Mouse (Mus musculus): ENCODE results near the gene Flrt1. TPM values are rescaled to one million over a fixed set of nuclear protein-coding genes. Genes with fewer than 3 reads are reported as not detected.

Gene Flrt1
- total RNA-seq, 2 experiments from 2014 or later: 0.53 to 0.54 TPM

DNA sequence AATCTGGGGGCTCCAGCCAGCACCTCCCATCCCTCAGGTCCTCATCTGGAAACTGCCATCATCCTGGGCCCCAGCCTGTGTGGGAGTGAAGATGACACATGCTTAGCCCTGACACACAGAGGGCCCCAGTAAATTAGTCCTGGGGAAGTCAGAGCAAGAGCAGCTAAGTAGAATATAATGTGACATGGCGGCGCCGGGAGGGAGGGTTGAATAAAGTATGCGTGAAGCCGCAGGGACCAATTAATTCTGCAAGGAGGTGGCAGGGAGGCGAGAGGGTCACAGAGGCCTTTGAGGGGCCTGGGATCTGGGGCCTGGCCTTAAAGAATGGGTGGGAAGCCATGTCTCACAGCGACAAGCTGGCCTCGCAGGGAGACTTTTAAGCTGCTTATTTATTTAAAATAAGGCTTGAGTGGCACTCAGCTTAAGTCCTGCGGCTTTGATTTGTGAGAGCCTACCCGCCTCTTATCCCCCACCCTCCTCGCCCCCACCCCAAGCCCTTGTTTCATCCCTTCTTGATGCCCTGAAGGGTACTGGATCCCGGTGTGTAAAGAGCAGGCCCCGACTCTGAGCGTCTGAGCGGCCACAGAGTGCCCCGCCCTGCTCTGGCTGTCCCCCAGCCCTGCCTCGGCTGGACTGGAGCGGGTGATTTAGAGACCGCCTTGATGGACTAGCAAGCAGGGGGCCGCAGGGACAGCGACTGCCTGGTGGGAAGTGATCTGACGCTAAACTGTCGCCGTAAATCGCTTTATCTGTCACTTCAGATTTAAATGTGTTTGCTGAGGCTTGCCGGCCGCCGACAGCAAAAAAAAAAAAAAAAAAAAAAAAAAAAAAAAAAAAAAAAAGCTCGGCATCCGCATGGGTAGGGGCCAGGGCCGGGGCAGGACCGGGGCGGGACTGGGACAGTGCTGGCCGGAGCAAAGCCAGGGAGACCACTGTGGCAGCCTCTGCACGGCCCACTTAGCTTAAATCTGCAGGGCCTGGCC lies 35.5 kb downstream of the Flrt1 start:
- Histone ChIP-seq H3K4me3 (peak overlapping the region; percentile 50), H3K27ac (peak overlapping the region; percentile 40; the same call in 1 of the 2 replicates)
- peak; percentile 67 for DNase-seq
- intact Hi-C loops (cut with DNase I): loop anchor here (2.0 to 10.0 kb wide), 2 partner anchors 91 to 345 kb away; partner anchors contain the start of gene 2700081O15Rik
- TF ChIP-seq CTCF (IDR thresholded peaks at IDR 0.05): no peak

DNA sequence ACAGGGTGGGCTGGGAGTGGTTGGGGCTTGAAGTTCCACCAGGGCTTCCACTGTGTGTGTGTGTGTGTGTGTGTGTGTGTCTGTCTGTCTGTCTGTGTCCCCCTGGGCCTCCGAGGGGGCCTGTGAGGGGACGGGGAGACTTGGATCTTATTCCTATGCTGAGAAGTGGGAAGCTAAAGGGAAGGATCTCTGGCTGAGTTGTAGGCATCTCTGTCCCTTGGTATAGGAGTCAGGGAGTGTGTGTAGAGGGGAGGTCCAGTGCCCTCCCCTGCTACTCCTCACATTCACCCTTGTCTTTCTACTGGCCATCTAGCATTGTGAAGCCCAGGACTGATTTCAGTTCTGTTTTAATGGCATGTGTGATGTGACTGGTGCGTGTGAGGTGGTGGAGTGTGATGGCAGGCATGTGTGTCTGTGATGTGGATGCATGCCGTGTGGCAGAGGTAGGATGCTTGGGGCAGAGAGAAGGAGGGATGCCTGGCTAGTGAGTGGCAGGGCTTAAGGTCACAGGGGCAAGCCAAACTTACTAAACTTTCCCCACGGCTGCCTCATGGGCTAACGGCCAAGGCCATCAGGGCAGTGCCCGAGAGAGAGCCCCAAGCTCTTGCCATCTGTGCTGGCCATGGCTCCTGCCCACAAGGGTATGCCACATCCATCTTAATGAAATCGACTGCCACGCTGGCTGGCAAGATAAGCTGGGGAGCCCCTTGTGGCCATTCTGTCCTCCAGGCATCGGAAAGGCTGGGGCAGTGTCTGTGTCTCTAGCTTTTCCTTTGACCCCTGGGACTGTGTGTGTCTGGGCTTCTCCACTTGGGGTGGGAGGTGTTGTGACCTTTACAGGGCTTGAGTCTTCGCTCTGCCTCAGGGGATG lies 36.6 kb downstream of the Flrt1 start:
- DNase-seq: peak; percentile 56
- intact Hi-C loops (cut with DNase I): loop anchor here (1.0 to 10.0 kb wide), 3 partner anchors 92 to 346 kb away; partner anchors contain the start of gene 2700081O15Rik
- 0 out of 2 replicates have a peak, but pooled peaks have one; percentile 2 for TF ChIP-seq CTCF (IDR thresholded peaks at IDR 0.05)

DNA sequence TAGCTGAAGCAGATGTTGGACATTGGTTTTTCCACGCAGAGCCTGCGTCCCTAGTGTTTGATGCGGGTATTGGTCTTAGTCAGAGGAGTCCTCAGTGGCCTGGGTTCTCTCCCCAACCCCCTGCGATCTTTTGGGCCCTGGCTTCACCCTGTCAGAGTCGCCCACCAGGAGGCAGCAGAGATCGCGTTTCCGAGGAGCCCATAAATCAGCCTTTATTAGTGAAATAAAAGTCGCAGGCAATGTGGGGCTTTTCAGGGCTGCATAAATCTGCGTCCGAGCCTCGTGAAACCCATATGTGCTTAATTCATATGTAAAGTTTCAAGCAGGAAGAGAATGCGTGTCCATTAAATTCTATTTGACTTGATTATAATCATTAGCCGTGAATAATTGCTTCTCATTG lies 37.4 kb downstream of the Flrt1 start:
- H3K4me3 ChIP-seq: peak overlapping the region; percentile 9; the same call in 1 of the 2 replicates
- H3K27ac ChIP-seq: no peak overlapping the region; the same call in 1 of the 2 replicates
- TF ChIP-seq CTCF (IDR thresholded peaks at IDR 0.05): peak; percentile 93
- intact Hi-C loops (cut with DNase I): loop anchor here (1.0 to 10.0 kb wide), 3 partner anchors 93 to 347 kb away; partner anchors contain the start of gene 2700081O15Rik
- peak; percentile 86 for DNase-seq

More for the DNA sequence above, 36.6 kb downstream of the Flrt1 start:
- H3K27ac ChIP-seq: no peak overlapping the region
- H3K4me3 ChIP-seq: no peak overlapping the region

DNA sequence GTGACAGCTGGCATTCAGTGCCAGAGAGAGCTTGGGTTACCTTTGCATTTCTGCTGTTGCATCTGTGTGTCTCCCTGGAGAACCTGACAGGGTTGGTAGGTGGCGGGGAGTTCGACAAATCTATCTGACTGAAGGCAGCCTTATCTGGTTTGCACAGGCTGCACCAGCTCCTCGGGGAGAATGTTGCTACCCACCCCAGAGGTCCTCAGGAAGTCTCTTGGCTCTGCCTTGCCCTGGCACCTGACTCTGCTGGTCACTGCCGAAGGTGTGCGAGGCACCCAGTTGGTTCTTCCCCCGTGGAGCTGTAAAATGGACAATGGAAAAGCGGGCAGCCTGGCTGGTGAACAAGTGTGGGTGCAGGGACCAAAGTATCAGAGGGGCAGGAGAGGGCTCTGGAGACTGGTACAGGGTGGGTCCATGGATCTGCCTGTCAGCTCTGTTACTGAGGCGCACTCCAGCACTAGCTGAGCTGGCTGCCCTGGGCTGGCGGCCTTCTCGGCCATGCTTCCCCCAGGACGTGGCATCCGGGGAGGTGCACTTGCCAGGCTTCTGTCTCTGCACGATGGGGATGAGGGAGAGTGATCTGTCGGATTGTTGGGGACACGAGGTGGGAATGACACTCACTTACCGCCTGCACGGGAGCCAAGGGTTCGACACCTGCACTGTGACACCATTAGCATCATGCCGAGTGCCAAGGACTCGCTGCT lies 38.0 kb downstream of the Flrt1 start:
- no peak overlapping the region for H3K27ac ChIP-seq
- no peak for DNase-seq
- no peak for TF ChIP-seq CTCF (IDR thresholded peaks at IDR 0.05)
- intact Hi-C loops (cut with DNase I): loop anchor here (1.0 to 10.0 kb wide), 3 partner anchors 93 to 347 kb away; partner anchors contain the start of gene 2700081O15Rik
- H3K4me3 ChIP-seq: no peak overlapping the region

DNA sequence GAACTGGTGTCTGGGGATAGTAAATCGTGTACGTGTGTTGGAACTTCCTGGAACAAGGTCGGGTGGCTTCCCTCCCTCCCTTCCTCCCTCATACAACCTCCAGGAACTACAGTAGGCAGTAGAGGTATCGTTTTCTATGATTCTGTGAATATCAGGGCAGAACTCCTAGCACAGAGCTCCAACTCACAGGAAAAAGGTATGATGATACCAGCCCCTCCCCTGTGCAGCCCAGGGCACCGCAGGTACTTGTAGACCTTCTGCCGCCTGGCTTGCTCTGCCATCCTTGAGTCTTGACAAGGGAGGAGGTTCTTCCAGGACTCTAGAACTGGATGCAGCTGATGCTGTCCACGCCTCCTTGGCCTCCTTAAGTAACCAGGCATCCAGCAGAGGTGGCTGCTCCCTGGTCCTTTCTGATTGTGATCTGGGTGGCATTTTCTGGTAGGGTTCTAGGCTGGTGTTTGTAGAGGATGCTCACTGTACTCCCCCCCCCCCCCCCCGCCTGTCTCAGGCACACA lies 38.6 kb downstream of the Flrt1 start:
- no peak for DNase-seq
- intact Hi-C loops (cut with DNase I): loop anchor here (10.0 kb wide), 1 partner anchor 348 kb away; the partner anchor contains the start of gene 2700081O15Rik
- Histone ChIP-seq H3K27ac (0 out of 2 replicates have a peak overlapping the region, but pooled peaks have one; percentile 0), H3K4me3 (no peak overlapping the region)
- TF ChIP-seq CTCF (IDR thresholded peaks at IDR 0.05): no peak

DNA sequence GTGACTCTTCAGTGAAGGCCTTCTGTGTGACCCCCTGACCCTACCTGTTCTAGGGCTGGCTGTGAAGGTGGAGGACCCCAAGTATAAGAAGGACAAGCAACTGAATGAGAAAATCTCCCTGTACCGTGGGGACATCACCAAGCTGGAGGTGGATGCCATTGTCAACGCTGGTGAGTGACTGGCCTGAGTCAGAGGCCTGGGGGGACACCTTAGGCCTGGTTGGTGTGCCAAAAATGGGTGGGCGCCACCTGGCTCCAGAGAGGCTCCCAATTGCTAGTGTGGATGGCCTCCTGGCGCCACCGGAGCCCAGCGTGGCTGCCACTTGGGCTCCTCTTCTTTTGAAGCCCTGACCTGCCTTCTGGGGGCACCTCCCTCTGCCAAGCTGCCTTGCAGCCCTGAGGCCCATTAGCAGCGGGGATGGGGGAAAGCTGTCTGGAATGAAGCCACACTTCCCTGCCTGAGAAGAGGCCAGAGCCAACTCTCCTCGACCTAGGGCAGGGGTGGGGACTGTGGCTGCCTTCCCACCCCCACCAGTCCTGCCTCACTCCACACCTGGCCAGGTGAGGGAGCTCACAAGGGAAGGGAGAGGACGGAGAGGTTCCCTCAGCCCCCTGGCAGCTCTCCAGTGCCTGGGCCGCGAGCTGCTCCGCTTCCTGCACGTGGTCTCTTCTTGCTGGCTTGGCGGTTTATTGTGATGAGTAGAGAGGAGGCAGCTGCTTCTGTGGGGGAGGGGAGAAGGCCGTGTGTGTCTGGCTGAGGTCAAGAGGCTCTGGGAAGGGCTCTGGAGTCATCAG lies 39.3 kb downstream of the Flrt1 start:
- intact Hi-C loops (cut with DNase I): loop anchor here (10.0 kb wide), 1 partner anchor 349 kb away; the partner anchor contains the start of gene 2700081O15Rik
- DNase-seq: peak; percentile 68

DNA sequence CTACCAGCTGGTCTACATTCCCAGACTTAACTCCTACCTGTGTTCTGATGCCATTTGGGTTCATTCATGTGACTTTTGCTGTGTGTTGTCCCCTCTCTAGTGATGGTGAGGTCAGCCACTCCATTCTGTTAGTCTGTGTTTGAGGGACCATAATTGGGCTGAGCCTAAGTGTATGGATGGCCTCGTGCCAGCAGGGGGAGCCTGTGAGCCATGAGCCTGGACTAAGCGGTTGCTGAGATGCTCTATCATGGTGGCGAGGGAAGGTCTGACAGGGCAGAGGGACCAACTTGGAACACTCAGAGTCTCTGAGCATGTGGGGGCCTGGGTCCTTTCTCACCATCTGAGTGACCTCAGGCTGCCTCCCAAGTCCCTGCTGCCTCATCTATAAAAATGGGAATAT lies 41.0 kb downstream of the Flrt1 start:
- intact Hi-C loops (cut with DNase I): loop anchor here (1.0 to 10.0 kb wide), 2 partner anchors 132 to 350 kb away; partner anchors contain the start of gene 2700081O15Rik

More for the DNA sequence above, 39.3 kb downstream of the Flrt1 start:
- H3K27ac ChIP-seq: 0 out of 2 replicates have a peak overlapping the region, but pooled peaks have one; percentile 0
- H3K4me3 ChIP-seq: no peak overlapping the region
- TF ChIP-seq CTCF (IDR thresholded peaks at IDR 0.05): no peak

DNA sequence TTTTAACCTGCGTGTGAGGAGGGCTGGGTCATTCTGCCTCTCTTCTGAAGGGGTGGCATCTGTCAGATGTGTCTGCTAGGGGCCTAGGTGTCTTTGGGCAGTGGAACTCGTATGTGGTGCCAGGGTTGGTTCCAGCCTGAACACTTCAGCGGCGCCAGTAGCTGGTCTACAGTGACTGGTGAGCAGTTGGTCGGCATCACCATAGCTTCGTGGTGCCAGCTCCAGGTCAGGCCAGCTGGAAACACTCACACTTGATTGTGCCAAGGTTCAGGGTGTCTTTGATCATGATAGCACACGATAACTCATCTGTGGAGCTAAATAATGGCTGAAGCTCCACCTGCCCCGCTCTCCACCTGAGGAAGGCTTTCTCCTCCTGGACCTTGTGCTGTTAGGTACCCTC lies 42.6 kb downstream of the Flrt1 start:
- peak; percentile 75 for DNase-seq
- Histone ChIP-seq H3K27ac (peak overlapping the region; percentile 66), H3K4me3 (no peak overlapping the region)
- intact Hi-C loops (cut with DNase I): loop anchor here (10.0 kb wide), 1 partner anchor 352 kb away; the partner anchor contains the start of gene 2700081O15Rik
- no peak for TF ChIP-seq CTCF (IDR thresholded peaks at IDR 0.05)

More for the DNA sequence above, 41.0 kb downstream of the Flrt1 start:
- TF ChIP-seq CTCF (IDR thresholded peaks at IDR 0.05): peak; percentile 96
- Histone ChIP-seq H3K27ac (no peak overlapping the region), H3K4me3 (no peak overlapping the region)
- peak; percentile 86 for DNase-seq

DNA sequence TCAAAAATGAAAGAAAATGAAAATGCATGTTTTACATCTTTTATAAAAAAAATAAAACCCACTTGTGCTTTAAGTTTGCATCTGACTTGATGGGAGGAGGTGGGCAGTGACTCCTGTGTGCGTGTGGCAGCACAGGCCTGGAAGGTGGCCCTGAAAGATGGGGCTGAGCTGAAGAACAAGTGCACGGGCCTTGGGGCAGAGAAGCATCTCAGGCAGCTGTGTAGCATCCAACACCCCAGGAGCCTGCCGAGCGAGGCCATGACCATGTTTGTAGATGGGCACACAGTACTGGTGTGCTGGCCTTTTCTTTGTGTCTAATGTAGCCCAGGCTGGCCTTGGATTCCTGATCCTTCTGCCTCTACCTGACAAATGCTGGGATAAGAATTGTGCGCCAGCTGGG lies 43.4 kb downstream of the Flrt1 start:
- no peak overlapping the region for H3K27ac ChIP-seq
- intact Hi-C loops (cut with DNase I): loop anchor here (10.0 kb wide), 1 partner anchor 353 kb away; the partner anchor contains the start of gene 2700081O15Rik
- no peak for TF ChIP-seq CTCF (IDR thresholded peaks at IDR 0.05)

DNA sequence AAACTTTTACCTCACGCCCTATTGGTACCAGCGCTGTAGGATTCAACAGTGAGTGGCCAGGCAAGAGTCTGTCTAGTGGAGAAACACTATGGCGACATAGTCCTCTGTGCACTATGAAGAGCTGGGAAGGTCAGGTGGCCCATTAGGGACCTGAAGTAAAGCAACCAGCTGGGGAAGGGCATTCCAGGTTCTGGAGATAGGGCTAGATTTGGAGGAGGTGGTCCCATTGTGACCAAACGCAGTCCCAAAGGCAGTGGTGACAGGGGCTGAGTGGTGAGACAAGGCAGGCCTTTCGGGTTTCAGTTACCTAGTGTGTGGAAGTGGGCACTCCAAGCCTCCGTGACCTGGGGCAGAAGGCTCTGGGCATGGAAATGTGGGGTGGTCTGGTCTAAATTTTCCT lies 47.0 kb downstream of the Flrt1 start:
- no peak for TF ChIP-seq CTCF (IDR thresholded peaks at IDR 0.05)
- intact Hi-C loops (cut with DNase I): no loop called here
- Histone ChIP-seq H3K27ac (peak overlapping the region; percentile 98), H3K4me3 (peak overlapping the region; percentile 96)
- DNase-seq: no peak

More for the DNA sequence above, 43.4 kb downstream of the Flrt1 start:
- DNase-seq: no peak
- H3K4me3 ChIP-seq: no peak overlapping the region
